Mouse (Mus musculus) megakaryocyte progenitor cell, adult 5-6 weeks (primary cell): Measurements from ENCODE around the gene Gimap1. TPM values are rescaled to one million over a fixed set of nuclear protein-coding genes. Genes with fewer than 3 reads are reported as not detected.

Experiments used
- ATAC-seq: replicated peaks from 2 replicates; pipeline ENCODE4 v1.8.0; 2016; ENCODE audit warnings: mild to moderate bottlenecking, moderate TSS enrichment, inconsistent platforms; ENCODE audit not compliant: poor library complexity
- total RNA-seq, 2 experiments: library from RNA; stranded (forward) in 1 of 2; stranded (reverse) in 1 of 2; fragments of 157-497, 149-512 nt in 1 of 2; fragments of 200-1000 nt in 1 of 2; gene quantifications; 2 replicates each; pipeline versions ENCODE4 v1.2.3 to v1.2.4; 2015 to 2017

The Gimap1 gene
- total RNA-seq, 2 experiments from 2014 or later: 3.7 to 5.1 TPM

- ATAC-seq: no peak
These were observed 49.0 kb downstream of the Gimap1 start for GRCm38 (mm10) chr6:48787867-48788266.

Other genes starting within 250 kb of the Gimap1 start
- not detected in 2 replicates for gene Atp6v0e2, start 201.4 kb upstream of the Gimap1 start, total RNA-seq (2015)
- not detected in 2 replicates for gene Atp6v0e2, start 201.4 kb upstream of the Gimap1 start, total RNA-seq (2017)
- gene Lrrc61, start 184.3 kb upstream of the Gimap1 start, total RNA-seq (2015): 8.0 and 11.6 TPM in 2 replicates
- 4.9 and 6.3 TPM in 2 replicates for gene Lrrc61, start 184.3 kb upstream of the Gimap1 start, total RNA-seq (2017)
- not detected in 2 replicates for gene Rarres2, start 166.3 kb upstream of the Gimap1 start, total RNA-seq (2015)
- gene Rarres2, start 166.3 kb upstream of the Gimap1 start, total RNA-seq (2017): not detected in 2 replicates
- gene Gm45021, start 149.4 kb upstream of the Gimap1 start, total RNA-seq (2015): not detected in 2 replicates
- not detected in 2 replicates for gene Gm45021, start 149.4 kb upstream of the Gimap1 start, total RNA-seq (2017)
- 7.7 and 11.2 TPM in 2 replicates for gene Repin1, start 145.2 kb upstream of the Gimap1 start, total RNA-seq (2015)
- 10.0 and 16.6 TPM in 2 replicates for gene Repin1, start 145.2 kb upstream of the Gimap1 start, total RNA-seq (2017)
- not detected in 2 replicates for gene Gm44965, start 145.1 kb upstream of the Gimap1 start, total RNA-seq (2015)
- gene Gm44965, start 145.1 kb upstream of the Gimap1 start, total RNA-seq (2017): not detected in 2 replicates
- 0.78 and 0.96 TPM in 2 replicates for gene Zfp775, start 137.0 kb upstream of the Gimap1 start, total RNA-seq (2015)
- gene Zfp775, start 137.0 kb upstream of the Gimap1 start, total RNA-seq (2017): 1.00 and 2.0 TPM in 2 replicates
- 0.07 and 0.64 TPM in 2 replicates for gene AI854703, start 112.3 kb upstream of the Gimap1 start, total RNA-seq (2015)
- gene AI854703, start 112.3 kb upstream of the Gimap1 start, total RNA-seq (2017): 0.08 and 0.61 TPM in 2 replicates
- gene Gimap8, start 91.8 kb upstream of the Gimap1 start, total RNA-seq (2015): 0.27 and 1.1 TPM in 2 replicates
- gene Gimap8, start 91.8 kb upstream of the Gimap1 start, total RNA-seq (2017): 0.50 and 2.0 TPM in 2 replicates
- 10.7 and 14.5 TPM in 2 replicates for gene Gimap9, start 62.9 kb upstream of the Gimap1 start, total RNA-seq (2015)
- gene Gimap9, start 62.9 kb upstream of the Gimap1 start, total RNA-seq (2017): 17.2 and 29.9 TPM in 2 replicates
- gene Gimap4, start 54.5 kb upstream of the Gimap1 start, total RNA-seq (2015): 0.39 and 1.7 TPM in 2 replicates
- 2.9 and 3.1 TPM in 2 replicates for gene Gimap4, start 54.5 kb upstream of the Gimap1 start, total RNA-seq (2017)
- 2.5 and 6.7 TPM in 2 replicates for gene Gimap6, start 30.8 kb upstream of the Gimap1 start, total RNA-seq (2015)
- gene Gimap6, start 30.8 kb upstream of the Gimap1 start, total RNA-seq (2017): 3.5 and 15.6 TPM in 2 replicates
- gene Gm28053, start 20.4 kb upstream of the Gimap1 start, total RNA-seq (2015): not detected in 2 replicates
- 20.7 and 26.7 TPM in 2 replicates for gene Gm28053, start 20.4 kb upstream of the Gimap1 start, total RNA-seq (2017)
- 0.22 TPM in 1 of 2 replicates, not detected in the other for gene Gimap7, start 20.4 kb upstream of the Gimap1 start, total RNA-seq (2015)
- 0.29 and 1.3 TPM in 2 replicates for gene Gimap7, start 20.4 kb upstream of the Gimap1 start, total RNA-seq (2017)
- 0.07 and 1.1 TPM in 2 replicates for gene Gimap5, start 7.1 kb downstream of the Gimap1 start, total RNA-seq (2015)
- 0.08 and 2.0 TPM in 2 replicates for gene Gimap5, start 7.1 kb downstream of the Gimap1 start, total RNA-seq (2017)
- gene Gimap3, start 31.8 kb downstream of the Gimap1 start, total RNA-seq (2015): 0.12 and 0.62 TPM in 2 replicates
- gene Gimap3, start 31.8 kb downstream of the Gimap1 start, total RNA-seq (2017): 0.61 TPM in 1 of 2 replicates, not detected in the other
- gene Tmem176a, start 101.9 kb downstream of the Gimap1 start, total RNA-seq (2015): 33.2 and 39.1 TPM in 2 replicates
- gene Tmem176a, start 101.9 kb downstream of the Gimap1 start, total RNA-seq (2017): 22.1 and 27.5 TPM in 2 replicates
- gene Tmem176b, start 102.4 kb downstream of the Gimap1 start, total RNA-seq (2015): 90.6 and 115 TPM in 2 replicates
- gene Tmem176b, start 102.4 kb downstream of the Gimap1 start, total RNA-seq (2017): 84.2 and 92.0 TPM in 2 replicates
- 0.12 and 0.20 TPM in 2 replicates for gene Aoc1, start 133.8 kb downstream of the Gimap1 start, total RNA-seq (2015)
- gene Aoc1, start 133.8 kb downstream of the Gimap1 start, total RNA-seq (2017): 0.17 TPM in 1 of 2 replicates, not detected in the other
- gene 1600015I10Rik, start 190.8 kb downstream of the Gimap1 start, total RNA-seq (2015): not detected in 2 replicates
- not detected in 2 replicates for gene 1600015I10Rik, start 190.8 kb downstream of the Gimap1 start, total RNA-seq (2017)
- gene Doxl2, start 235.9 kb downstream of the Gimap1 start, total RNA-seq (2015): not detected in 2 replicates
- gene Doxl2, start 235.9 kb downstream of the Gimap1 start, total RNA-seq (2017): not detected in 2 replicates
- not detected in 2 replicates for gene Svs1, start 247.8 kb downstream of the Gimap1 start, total RNA-seq (2015)
- gene Svs1, start 247.8 kb downstream of the Gimap1 start, total RNA-seq (2017): not detected in 2 replicates